Mouse (Mus musculus): Measurements from ENCODE around the gene Adamts9. TPM values are rescaled to one million over a fixed set of nuclear protein-coding genes. Genes with fewer than 3 reads are reported as not detected.
A peak's percentile ranks its signal among the peaks of the same experiment; 100 is the strongest.

Gene Adamts9
- polyA plus RNA-seq, 1 experiment from 2014 or later: 2.6 TPM

- H3K27me3 ChIP-seq (ENCODE audit: poor library complexity, severe bottlenecking): peaks cover 40% of the 10 kb centered on the region
- no peak for DNase-seq (ENCODE audit: extremely low spot score, low spot score)
- WGBS: 76% methylated on average over 2 of the region's 2 CpGs
- H3K4me3 ChIP-seq: no peak overlapping the region
- H3K9me3 ChIP-seq: no peaks in the 10 kb centered on the region
- peaks cover 36% of the 10 kb centered on the region for H3K4me1 ChIP-seq
- peaks cover 7% of the 10 kb centered on the region; the same call in 1 of the 2 replicates for H3K36me3 ChIP-seq (replicated peaks)
- no peak overlapping the region for H3K27ac ChIP-seq
Measured at GRCm38 (mm10) chr6:92812702-92813370, 130.5 kb downstream of the Adamts9 start.

GRCm38 (mm10) chr6:92811566-92811965 is 131.7 kb downstream of the Adamts9 start:
- Histone ChIP-seq H3K4me3 (no peak overlapping the region), H3K27me3 (ENCODE audit: poor library complexity, severe bottlenecking) (peaks cover 28% of the 10 kb centered on the region), H3K9me3 (no peaks in the 10 kb centered on the region), H3K36me3 (replicated peaks) (peaks cover 13% of the 10 kb centered on the region; the same call in 1 of the 2 replicates), H3K4me1 (peaks cover 23% of the 10 kb centered on the region), H3K27ac (no peak overlapping the region)
- DNase-seq (ENCODE audit: extremely low spot score, low spot score): no peak

DNA sequence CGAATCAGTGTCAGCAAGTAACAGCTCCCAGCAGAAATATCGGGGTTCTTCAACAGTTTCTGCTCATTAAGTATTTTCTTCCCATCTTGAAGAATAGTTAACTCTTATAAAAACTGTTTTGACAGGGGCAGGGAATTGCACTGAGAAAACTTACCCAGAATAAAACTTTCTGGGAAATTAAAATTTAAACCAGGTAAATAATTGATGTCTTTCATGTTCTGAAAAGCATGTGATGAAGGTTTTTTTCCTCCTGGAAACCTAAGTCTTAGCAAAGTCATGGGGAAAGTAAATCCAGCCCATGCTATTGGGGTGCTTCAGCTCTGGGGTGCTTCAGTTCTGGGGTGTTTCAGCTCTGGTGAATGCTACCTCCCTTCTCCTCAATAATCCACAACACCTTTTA is 132.7 kb downstream of the Adamts9 start:
- Histone ChIP-seq H3K27me3 (ENCODE audit: poor library complexity, severe bottlenecking) (peaks cover 19% of the 10 kb centered on the region), H3K36me3 (replicated peaks) (peaks cover 20% of the 10 kb centered on the region), H3K4me3 (no peak overlapping the region), H3K4me1 (peaks cover 15% of the 10 kb centered on the region), H3K9me3 (no peaks in the 10 kb centered on the region), H3K27ac (no peak overlapping the region)
- 91% methylated on average over 2 of the region's 2 CpGs for WGBS
- DNase-seq (ENCODE audit: extremely low spot score, low spot score): no peak

DNA sequence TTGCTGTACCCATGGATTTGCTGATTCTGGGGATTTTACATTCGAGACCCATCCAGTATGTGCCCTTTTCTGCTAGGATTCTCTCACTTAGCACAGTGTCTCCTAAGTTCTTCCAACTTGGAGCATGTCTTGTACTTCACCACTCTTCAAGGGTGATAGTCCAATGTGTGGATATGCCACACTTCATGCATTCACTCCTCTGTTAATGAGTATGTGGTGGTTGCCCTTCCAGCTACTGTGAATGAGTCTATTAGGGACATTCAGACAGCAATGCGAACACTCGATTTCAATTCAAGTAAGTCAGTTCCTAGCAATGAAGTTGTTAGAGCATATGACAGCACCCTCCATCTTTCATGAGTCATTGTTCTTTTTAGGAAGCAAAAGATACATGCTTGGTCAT is 133.5 kb downstream of the Adamts9 start:
- H3K4me3 ChIP-seq: no peak overlapping the region
- no peak for DNase-seq (ENCODE audit: extremely low spot score, low spot score)
- H3K27me3 ChIP-seq (ENCODE audit: poor library complexity, severe bottlenecking): peaks cover 11% of the 10 kb centered on the region
- peaks cover 28% of the 10 kb centered on the region for H3K36me3 ChIP-seq (replicated peaks)
- peaks cover 15% of the 10 kb centered on the region for H3K4me1 ChIP-seq
- WGBS: 86% methylated on average over 3 of the region's 3 CpGs
- no peak overlapping the region for H3K27ac ChIP-seq
- no peaks in the 10 kb centered on the region for H3K9me3 ChIP-seq

DNA sequence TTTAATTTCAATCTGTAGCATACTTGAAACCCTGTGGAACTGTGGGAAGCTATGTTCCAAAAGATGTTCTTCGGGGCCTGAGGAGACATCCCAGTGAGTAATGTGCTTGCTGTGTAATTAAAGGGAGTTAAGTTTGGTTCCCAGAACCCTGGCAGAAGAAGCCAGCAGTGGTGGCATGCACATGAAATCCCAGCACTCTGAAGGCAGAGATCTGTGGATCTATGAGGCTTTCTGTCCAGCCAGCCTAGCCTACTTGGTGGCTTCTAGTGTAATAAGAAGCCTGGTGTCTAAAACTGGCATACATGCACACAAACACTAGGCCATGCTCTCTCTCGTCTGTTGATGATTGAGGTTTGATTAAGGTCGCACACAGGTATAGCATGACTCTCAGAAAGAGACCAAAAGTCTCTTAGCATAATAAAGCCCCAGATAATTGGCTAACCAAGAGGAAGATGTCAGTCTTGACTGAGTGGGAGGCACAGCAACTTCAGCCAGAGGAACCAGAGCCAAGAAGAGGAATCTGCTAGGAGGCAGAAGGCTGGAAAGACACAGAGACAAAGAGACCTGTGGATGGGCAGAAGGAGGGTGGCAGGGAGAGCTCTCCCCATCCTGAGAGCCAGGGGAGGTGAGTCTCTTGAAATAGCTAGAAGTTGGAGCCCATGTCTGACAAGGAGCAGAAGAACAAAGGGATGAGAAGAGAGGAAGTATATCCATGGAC is 138.9 kb downstream of the Adamts9 start:
- peaks cover 7% of the 10 kb centered on the region for H3K4me1 ChIP-seq
- WGBS: 94% methylated on average over 3 of the region's 3 CpGs
- no peaks in the 10 kb centered on the region for H3K27me3 ChIP-seq (ENCODE audit: poor library complexity, severe bottlenecking)
- no peak for DNase-seq (ENCODE audit: extremely low spot score, low spot score)
- H3K36me3 ChIP-seq (replicated peaks): peaks cover 31% of the 10 kb centered on the region
- H3K9me3 ChIP-seq: no peaks in the 10 kb centered on the region
- H3K27ac ChIP-seq: no peak overlapping the region
- H3K4me3 ChIP-seq: no peak overlapping the region

DNA sequence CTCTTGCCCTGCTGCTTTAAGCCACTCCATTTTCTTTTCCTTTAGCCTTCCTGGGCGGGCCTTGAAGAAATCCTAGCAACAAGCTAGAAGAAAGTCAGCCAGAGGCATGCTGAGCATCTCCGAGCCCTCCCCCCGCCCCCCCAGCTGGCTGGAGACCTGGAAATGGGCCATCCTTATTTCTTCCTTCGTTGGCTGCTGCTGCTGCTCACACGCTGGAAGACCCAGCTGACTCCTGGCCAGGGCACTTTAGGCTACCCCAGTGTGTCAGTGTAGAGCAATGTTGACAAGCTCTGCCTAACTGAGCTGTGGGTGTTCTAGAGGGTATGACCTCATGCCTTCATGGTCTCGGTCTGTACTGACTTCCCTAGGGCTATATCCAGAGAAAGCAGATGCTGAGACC is 140.1 kb downstream of the Adamts9 start:
- 82% methylated on average over 6 of the region's 6 CpGs for WGBS
- no peak for DNase-seq (ENCODE audit: extremely low spot score, low spot score)

GRCm38 (mm10) chr6:92802421-92802820 is 140.9 kb downstream of the Adamts9 start:
- DNase-seq (ENCODE audit: extremely low spot score, low spot score): no peak
- Histone ChIP-seq H3K27ac (no peak overlapping the region), H3K9me3 (no peaks in the 10 kb centered on the region), H3K4me1 (peaks cover 13% of the 10 kb centered on the region), H3K4me3 (no peak overlapping the region), H3K27me3 (ENCODE audit: poor library complexity, severe bottlenecking) (no peaks in the 10 kb centered on the region), H3K36me3 (replicated peaks) (peaks cover 34% of the 10 kb centered on the region)
- WGBS: 95% methylated on average over 11 of the region's 11 CpGs

More for the DNA sequence above, 140.1 kb downstream of the Adamts9 start:
- Histone ChIP-seq H3K27ac (no peak overlapping the region), H3K4me1 (peaks cover 8% of the 10 kb centered on the region), H3K9me3 (no peaks in the 10 kb centered on the region), H3K4me3 (no peak overlapping the region), H3K36me3 (replicated peaks) (peaks cover 31% of the 10 kb centered on the region), H3K27me3 (ENCODE audit: poor library complexity, severe bottlenecking) (no peaks in the 10 kb centered on the region)

DNA sequence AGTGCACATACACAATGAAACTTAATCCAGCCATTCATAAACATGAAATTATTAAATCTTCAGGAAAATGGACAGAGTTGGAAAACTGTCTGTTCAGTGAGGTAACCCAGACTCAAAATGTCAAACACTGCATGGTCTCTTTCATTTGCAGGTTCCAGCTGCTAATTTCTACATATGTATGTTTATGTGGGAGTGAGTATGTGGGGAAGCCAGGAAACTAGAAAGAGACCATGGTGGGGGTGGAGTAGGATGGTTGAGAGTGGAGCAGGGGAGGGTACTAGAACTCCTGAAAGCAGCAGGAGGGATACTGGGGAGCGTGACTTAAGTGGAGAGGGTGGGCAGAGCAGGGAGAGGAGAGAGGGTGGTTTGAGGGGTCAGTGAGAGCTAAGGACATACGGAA is 141.8 kb downstream of the Adamts9 start:
- peaks cover 13% of the 10 kb centered on the region for H3K4me1 ChIP-seq
- H3K4me3 ChIP-seq: no peak overlapping the region
- WGBS: 86% methylated on average over 2 of the region's 2 CpGs
- H3K27me3 ChIP-seq (ENCODE audit: poor library complexity, severe bottlenecking): no peaks in the 10 kb centered on the region
- no peak for DNase-seq (ENCODE audit: extremely low spot score, low spot score)
- no peak overlapping the region for H3K27ac ChIP-seq
- peaks cover 32% of the 10 kb centered on the region for H3K36me3 ChIP-seq (replicated peaks)
- no peaks in the 10 kb centered on the region for H3K9me3 ChIP-seq

DNA sequence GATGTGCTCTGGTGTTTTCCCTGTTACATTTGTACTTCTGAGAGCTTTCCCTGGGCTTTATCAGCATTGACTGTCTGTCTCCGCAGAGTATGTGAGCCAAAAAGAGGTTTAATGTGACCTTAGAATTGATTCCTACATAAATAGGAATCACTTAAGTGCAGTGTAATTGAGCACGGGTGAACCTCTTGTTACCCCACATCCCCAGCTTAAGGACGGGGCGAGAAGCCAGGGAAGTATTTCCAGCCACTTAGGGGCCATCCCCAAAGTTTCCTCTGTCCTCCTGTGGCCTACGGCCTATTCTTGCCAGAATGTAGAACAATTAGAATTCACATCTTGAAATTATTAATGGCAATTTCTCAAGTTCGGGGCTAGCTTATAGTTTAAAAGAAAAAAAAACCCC is 149.5 kb downstream of the Adamts9 start:
- 78% methylated on average over 6 of the region's 6 CpGs for WGBS
- peaks cover 27% of the 10 kb centered on the region for H3K36me3 ChIP-seq (replicated peaks)
- no peaks in the 10 kb centered on the region for H3K27me3 ChIP-seq (ENCODE audit: poor library complexity, severe bottlenecking)
- H3K27ac ChIP-seq: no peak overlapping the region
- no peak overlapping the region for H3K4me3 ChIP-seq
- H3K9me3 ChIP-seq: no peaks in the 10 kb centered on the region
- no peak for DNase-seq (ENCODE audit: extremely low spot score, low spot score)
- H3K4me1 ChIP-seq: peaks cover 5% of the 10 kb centered on the region; the same call in 1 of the 2 replicates

- DNase-seq (ENCODE audit: extremely low spot score, low spot score): peak; percentile 92
- no peaks in the 10 kb centered on the region; the same call in 1 of the 2 replicates for H3K36me3 ChIP-seq (replicated peaks)
- peaks cover 19% of the 10 kb centered on the region for H3K4me1 ChIP-seq
- peak overlapping the region; percentile 51 for H3K4me3 ChIP-seq
- H3K27ac ChIP-seq: peak overlapping the region; percentile 27; the same call in 1 of the 2 replicates
- WGBS: 0% methylated on average over 11 of the region's 12 CpGs
- H3K9me3 ChIP-seq: no peaks in the 10 kb centered on the region
- H3K27me3 ChIP-seq (ENCODE audit: poor library complexity, severe bottlenecking): peaks cover 18% of the 10 kb centered on the region
Measured at GRCm38 (mm10) chr6:92787376-92787712, 155.9 kb downstream of the Adamts9 start.

- H3K9me3 ChIP-seq: no peaks in the 10 kb centered on the region
- H3K27me3 ChIP-seq (ENCODE audit: poor library complexity, severe bottlenecking): peaks cover 18% of the 10 kb centered on the region
- peaks cover 19% of the 10 kb centered on the region for H3K4me1 ChIP-seq
- H3K36me3 ChIP-seq (replicated peaks): no peaks in the 10 kb centered on the region
- DNase-seq (ENCODE audit: extremely low spot score, low spot score): peak; percentile 35
- 2% methylated on average over 20 of the region's 20 CpGs for WGBS
- peak overlapping the region; percentile 51 for H3K4me3 ChIP-seq
- peak overlapping the region; percentile 27; the same call in 1 of the 2 replicates for H3K27ac ChIP-seq
Measured at GRCm38 (mm10) chr6:92786701-92787375, 156.5 kb downstream of the Adamts9 start.

DNA sequence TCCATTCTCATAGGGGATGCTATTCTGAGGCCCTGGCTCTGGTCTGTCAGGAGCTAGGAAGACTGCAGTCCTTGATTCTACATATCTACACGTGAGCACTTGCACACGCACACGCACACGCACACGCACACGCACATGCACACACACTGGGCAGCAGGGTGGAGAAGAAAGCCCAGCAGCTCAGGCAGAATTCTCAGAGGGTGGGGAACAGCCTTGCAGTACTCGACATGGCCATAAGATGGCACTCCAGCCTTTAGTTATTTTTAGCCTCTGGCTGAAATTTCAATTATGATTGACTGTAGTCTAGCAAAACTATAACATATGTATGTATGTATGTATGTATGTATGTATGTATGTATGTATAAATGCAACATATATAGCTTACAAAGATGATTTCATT is 158.5 kb downstream of the Adamts9 start:
- H3K27me3 ChIP-seq (ENCODE audit: poor library complexity, severe bottlenecking): peaks cover 18% of the 10 kb centered on the region
- H3K9me3 ChIP-seq: no peaks in the 10 kb centered on the region
- no peak overlapping the region for H3K27ac ChIP-seq
- peak; percentile 53 for DNase-seq (ENCODE audit: extremely low spot score, low spot score)
- H3K4me1 ChIP-seq: peaks cover 21% of the 10 kb centered on the region
- H3K36me3 ChIP-seq (replicated peaks): no peaks in the 10 kb centered on the region
- WGBS: 17% methylated on average over 7 of the region's 7 CpGs
- no peak overlapping the region for H3K4me3 ChIP-seq

DNA sequence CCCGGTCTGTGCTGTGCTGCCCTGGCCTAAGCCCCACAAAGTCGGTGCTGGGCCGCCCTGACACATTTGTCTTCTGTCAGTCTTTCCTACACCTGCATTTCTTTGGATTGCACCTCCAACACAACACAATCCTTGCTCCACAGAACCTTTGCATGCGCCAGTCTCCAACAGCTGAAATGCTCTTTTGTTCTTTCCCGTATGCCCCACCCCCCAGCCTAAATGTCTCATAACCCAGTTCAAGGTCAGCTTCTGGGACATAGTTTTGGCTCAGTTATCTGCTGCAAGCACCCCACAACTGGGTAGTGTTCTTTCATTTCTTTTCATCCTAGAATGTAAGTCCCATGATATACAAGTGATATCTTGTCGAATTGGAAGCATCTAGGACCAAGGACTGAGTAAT is 161.8 kb downstream of the Adamts9 start:
- no peak for DNase-seq (ENCODE audit: extremely low spot score, low spot score)
- H3K9me3 ChIP-seq: no peaks in the 10 kb centered on the region
- WGBS: 89% methylated on average over 6 of the region's 6 CpGs
- H3K4me1 ChIP-seq: peaks cover 18% of the 10 kb centered on the region
- no peaks in the 10 kb centered on the region for H3K36me3 ChIP-seq (replicated peaks)
- no peak overlapping the region for H3K4me3 ChIP-seq
- peaks cover 14% of the 10 kb centered on the region for H3K27me3 ChIP-seq (ENCODE audit: poor library complexity, severe bottlenecking)
- no peak overlapping the region for H3K27ac ChIP-seq

Data from forebrain, embryonic 10.5 days (tissue).